Mouse (Mus musculus): ENCODE data around the gene Dnmt3a.

Dnmt3a gene

DNA sequence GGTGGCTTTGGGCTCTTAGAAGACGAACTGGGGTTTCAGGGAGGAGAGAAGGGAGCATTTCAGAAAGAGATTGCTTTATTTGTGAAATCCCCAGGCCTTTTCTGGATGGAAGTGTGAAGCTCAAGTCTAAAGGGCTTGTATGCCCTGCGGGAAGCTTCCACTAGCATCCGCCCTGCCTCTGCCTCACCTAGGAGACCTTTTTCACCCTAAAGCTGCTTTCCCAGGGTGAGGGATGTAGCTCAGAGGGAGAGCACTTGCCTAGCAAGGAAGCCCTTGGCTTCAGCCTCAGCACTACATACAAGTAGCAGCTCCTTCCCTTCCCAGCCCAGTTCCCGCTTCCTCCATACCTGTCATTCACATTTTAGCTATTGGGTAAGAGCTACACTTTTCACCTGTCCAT lies 71.6 kb downstream of the Dnmt3a start:
- in situ Hi-C loops (cut with MboI, MseI) = no loop called here

DNA sequence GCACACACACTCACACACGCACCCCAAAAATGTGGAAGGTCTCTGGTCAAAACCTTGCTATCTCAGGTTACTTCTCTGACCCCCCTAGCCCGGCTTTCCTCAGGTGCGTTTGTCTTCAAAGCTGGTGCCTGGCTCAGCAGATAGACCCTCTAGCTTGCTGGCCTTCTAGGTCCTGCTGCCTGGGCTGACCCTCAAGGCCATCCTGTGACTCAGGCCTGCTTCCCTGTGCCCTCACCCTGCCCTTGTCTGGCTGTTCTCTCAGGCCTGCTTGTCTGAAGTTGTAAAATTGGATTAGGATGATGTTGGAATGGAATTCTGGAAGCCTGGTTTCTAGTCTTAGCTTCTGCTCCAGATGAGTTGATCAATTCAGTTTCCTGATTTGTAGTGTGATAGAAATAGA lies 75.7 kb downstream of the Dnmt3a start:
- in situ Hi-C loops (cut with MboI, MseI) = no loop called here

DNA sequence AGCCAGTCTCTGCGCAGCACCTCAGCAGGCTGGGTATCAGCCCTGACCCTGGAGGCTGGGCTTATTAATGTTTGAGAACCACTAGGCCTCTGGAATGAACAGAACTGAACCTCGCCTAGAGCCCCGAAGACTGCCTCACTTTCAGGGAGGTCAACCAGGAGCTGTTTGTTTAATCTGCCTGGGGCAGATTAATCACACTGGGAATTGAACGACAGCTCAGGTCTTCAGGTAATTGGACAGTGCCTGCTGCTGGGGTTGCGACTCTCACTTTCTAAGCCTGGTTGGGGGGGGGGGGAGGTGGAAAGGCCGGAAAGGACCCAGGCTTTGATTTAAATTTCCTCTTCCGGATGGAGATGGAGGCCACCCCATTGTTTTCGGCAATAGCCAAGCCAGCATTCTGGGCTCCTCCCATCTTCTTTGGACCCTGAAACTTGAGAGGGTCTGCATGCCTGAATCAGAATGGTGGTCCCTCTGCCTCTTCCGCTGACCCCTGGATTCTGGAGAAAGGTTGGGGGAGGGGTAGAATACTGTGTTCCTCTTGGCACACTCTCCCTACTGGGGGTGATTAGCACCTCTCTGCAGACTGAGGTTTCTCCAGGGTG lies 79.2 kb downstream of the Dnmt3a start:
- in situ Hi-C loops (cut with MboI, MseI) = no loop called here

DNA sequence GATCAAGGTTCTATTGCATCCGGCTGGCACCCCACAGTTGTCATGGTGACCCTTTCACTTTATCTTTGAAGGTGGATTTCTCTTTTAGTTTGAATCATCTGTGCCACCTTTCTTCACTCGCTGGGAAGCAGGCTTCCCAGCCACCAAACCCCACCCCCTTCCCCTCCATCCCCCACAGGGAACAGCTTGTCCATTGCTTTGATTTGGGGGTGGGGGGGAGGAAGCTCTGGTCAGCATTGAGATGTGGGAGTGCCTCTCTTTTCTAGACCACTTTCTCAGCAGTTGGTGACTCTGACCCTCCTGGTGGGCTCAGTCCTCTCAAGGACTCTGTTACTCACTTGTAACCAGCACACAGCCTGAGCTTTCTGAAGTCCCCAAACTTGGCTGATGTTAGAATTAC lies 80.8 kb downstream of the Dnmt3a start:
- in situ Hi-C loops (cut with MboI, MseI) = no loop called here

DNA sequence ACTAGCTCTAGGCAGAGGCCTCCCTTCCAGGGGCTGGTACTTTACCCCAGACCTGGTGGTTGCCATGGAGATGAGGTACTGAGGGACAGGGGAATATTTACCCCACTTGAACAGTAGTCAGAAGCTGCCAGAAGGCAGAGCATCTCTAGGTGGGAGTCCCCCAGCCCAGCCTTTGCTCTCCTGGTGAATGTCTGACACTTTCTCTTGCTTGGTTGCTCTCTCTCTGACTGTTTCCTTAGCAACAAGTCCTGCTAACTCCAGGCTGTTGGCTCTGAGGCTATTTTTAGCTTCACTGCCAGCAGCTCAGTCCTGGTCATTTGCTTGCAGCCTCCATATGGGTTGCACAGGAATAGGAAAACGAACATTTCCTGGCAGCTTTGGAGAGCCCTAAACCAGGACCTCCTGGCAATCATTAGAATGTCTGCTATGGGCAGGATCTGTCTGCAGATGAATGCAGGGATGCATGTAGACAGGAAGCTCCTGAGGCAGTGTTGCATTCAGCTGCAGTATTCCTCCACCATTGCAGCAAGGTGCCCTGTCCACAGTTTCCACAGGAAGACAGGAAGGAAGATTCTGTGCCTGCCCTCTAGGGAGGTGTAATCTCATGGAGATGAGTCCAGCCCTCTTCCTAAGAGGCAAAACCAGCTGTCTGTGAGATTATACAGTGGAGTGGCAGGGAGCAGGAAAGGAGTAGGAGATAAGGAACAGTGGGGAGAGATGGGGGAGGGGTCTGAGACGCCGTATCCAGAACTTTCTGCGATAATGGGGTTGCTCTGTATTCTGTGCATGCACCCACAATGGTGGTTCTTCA lies 81.9 kb downstream of the Dnmt3a start:
- in situ Hi-C loops (cut with MboI, MseI) = no loop called here

DNA sequence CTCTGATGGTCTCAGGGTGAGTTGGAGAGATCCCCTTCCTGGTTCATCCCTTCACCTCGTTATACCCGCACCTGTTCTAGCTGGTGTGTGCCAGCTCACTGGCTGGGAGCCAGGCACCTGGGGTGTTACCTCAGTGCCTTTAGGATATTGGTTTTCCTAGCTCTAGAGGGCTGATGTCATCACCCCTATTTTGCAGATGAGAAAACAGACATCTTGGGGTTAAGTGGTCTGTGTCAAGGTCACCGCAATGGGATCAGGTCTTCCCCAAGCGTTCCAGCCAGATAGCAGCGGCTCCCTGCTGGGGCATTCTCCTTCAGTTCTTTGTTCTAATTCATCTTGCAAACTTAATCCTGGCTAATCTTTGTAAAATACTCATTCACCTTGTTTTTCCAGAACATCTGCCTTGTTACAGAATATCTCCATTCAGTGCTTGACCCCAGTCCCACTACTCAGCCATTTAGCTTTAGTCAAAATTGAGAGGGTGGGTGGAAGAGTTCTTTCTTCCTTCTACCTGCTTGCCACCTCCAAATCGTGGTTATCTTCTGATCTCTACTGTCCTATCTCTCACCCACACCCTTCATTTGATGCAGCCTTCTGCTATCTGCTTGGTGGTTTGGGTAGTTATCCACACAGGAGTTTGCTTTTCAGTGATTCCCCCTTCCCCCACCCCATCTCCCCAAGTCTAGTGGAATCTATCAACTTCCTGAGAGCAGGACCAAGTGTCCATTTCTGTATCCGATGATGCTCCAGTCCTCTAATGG lies 84.2 kb downstream of the Dnmt3a start:
- in situ Hi-C loops (cut with MboI, MseI) = no loop called here

DNA sequence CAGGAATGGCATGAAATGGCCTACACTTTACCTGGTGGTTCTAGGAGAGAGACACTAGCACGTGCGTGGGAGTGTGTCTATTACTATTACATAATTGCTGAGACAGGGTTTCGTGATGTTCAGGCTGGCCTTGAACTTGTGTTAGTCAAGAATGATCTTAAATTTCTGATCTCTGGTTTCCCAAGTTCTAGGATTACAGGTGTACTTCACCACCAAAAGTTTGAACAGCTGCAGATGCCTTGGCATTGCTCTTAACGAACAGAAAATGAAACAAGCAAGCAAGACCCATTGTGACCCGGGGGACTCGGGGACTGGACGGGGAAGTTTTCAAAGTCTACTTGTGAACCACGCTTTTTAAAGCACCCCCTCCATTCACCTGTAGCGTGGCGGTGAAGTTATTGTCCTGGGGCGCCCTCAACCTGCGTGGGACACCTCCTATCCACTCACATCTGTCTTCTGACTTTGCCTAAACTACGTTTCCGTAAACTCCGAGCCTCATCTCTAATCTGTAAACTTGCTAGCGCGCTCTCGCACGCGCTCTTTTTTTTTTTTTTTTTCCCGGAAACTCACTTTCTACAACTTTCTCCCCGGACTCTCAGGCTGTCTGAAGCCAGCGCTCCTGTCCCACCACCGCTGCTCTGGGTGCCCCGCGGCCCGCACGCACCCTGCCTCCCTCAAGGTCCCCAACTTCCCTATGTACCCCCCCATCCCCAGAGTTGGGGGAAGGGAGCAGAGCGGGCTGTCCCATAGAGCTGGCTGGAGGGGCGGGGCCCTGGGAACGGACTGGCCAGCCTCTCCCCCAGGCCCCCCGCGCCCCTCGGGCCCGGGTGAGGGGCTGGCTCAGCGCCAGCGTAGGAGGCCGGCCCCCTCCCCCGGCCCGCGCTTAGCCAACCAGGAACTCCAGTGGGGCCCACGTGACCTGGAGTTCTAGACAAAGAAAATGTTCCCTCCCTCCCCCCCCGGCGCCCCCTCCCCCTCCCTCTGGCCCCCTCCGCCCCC lies 85.2 kb downstream of the Dnmt3a start:
- in situ Hi-C loops (cut with MboI, MseI) = no loop called here

DNA sequence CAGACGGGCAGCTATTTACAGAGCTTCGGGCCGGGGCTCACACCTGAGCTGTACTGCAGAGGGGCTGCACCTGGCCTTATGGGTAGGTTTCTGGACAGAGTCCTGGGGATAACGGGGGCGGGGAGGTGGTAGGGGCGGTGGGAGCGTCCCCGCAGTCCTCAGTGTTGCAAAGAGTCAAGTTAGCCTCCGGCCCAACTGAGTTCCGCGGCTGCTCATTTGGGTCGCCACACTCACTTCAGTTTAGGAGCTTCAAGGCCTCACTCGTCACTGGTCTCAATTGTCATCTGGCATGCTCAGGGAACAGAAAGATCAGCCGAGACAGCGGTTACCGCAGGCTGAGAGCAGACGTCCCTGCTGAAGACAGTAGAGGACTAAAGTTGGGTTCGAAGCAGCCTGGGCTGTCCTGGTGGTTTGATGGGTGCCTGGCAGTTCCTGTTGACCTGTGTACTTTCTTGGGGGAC lies 86.0 kb downstream of the Dnmt3a start:
- in situ Hi-C loops (cut with MboI, MseI) = no loop called here

DNA sequence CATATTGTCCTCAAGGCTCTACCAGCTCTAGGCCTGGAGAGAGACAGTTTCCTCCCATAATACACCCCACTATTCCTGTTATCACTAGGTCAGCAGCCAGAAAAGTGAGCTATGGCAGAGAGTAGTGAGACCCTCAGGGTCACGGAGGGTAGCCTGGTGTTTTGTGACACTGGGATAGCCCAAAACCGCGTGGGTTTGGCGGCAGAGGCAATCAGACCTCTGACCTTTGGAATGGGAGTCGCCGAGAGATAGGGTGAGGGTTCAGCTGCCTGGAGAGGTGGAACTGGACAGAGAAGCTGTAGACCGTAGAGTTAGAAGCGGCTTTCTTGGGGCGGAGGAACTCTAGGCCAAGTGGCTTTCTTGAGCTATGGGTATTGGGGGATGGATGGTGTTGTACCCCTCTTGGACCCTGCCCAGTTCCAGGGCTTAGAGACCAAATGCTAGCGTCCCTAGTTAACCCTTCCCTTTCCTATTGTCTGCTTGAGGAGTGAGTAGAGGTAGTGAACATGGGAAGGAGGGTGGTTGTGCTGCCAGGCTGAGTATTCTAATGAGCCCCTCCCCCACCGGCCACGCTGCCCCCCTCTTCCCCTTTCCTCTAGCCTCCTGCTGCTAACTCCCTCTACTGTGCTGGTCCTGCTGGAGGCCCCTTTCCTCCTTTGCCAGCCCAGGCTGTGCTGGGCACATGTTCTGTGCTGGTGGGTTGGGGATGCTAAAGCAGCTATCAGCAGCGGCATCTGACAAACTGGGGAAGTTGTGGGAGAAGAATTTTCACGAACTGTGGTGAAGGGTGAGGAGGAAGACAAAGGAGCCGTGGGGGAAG lies 86.6 kb downstream of the Dnmt3a start:
- in situ Hi-C loops (cut with MboI, MseI) = no loop called here

DNA sequence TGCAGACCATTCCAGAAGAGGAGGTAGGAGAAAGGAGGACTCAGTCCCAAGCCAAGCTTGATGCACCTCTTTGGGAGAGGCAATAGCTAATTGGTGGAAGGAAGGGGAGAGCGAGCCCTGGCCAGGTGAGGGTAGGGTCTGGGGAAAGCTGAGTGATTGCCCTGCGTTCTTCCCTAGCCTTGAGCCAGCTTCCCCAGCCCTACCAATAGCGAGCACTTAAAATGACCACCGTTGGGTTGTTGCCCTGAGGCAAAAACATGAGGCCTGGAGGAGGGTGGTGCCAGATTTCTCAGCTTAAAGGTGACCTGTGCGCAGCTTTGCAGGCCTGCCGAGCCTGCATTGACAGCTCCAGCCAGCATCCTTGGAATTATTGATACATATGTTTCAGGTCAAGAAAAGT lies 87.5 kb downstream of the Dnmt3a start:
- in situ Hi-C loops (cut with MboI, MseI) = no loop called here

DNA sequence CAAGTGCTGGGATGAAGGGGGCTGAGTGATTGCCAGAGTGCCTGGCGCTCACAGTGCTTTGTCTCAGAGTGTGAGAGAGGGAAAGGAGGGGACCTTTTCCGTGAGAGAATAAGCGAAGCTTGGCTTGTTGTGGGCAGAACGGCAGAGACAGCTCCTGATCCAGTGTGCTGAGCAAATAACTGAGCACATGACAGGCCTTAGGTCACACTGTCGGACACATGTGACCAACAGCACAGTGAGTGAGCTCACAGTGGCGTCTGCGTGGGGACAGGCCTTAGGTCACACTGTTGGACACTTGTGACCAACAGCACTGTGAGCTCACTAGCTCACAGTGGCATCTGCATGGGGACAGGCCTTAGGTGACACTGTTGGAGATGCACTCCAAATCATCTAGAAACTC lies 88.7 kb downstream of the Dnmt3a start:
- in situ Hi-C loops (cut with MboI, MseI) = no loop called here

DNA sequence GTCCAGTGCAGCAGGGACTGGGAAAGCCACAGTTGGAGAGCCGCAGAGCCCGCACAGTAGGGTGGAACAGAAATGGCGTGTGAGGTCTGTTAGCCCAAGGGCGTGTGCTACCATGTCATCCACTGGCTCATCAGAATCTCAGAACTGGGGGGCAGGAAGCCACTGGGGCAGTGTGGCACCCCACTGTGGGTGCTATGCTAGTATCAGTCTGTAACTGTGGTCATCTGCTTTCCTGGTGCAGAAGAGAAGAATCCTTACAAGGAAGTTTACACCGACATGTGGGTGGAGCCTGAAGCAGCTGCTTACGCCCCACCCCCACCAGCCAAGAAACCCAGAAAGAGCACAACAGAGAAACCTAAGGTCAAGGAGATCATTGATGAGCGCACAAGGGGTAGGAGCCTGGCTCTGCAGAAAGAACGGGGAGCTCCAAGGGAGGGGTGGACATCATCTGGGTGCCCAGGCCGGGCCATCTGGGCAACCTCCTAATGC lies 91.3 kb downstream of the Dnmt3a start:
- in situ Hi-C loops (cut with MboI, MseI) = no loop called here

DNA sequence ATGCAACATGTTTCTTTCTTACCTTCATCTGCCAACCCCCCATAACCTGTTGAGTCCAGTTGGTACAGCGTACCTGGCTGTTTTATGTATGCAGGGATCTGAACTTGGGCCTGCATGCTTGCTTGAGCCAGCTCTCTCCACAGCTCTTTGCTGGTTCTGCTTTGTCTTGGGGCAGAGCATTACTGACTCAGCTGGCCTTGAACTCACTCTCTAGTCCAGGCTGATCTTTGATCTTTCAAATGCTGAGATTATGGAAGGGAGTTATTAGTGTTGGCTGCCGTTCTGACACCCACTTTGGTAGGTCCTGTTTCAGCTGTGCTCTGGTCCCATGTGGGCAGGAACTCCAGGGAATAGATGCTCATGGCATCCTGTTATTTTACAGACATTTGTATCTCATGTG lies 93.0 kb downstream of the Dnmt3a start:
- in situ Hi-C loops (cut with MboI, MseI) = no loop called here

DNA sequence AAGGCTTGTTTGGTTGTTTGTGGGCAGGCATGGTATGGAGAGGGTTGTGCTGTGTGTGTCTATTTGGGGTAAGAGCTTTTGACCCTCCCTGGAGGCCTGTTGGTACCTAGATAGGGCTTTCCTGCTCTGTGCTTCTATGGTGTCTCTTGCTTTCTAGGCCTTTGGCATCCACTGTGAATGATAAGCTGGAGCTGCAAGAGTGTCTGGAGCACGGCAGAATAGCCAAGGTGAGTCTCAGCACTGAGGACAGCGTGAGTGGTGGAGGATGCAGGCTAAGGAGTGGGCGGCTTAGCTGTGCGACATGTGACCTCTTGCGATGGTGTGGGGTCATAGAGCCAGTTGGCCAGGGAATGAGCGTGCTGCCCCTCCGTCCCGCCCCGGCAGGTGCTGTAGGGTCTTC lies 99.6 kb downstream of the Dnmt3a start:
- in situ Hi-C loops (cut with MboI, MseI) = no loop called here

DNA sequence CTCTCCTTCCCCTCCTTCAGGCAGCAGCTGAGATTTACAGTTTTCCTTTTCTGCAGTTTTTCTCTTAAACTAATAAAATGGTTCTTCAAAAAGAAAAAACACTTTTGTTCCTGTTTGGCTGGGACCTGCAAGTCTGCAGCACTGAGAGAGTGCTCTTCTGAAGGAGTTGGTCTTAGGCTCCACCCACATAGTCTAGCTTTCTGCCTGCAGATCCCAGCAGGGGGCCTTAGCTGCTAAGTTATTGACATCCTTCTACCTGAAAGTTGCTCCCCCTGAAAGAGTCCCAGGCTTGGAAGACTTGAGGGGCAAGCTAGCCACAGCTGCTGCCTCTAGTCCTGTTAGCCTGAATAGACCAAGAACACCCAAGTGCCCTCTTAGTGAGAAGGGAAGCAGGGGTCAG lies 100.5 kb downstream of the Dnmt3a start:
- in situ Hi-C loops (cut with MboI, MseI) = no loop called here

DNA sequence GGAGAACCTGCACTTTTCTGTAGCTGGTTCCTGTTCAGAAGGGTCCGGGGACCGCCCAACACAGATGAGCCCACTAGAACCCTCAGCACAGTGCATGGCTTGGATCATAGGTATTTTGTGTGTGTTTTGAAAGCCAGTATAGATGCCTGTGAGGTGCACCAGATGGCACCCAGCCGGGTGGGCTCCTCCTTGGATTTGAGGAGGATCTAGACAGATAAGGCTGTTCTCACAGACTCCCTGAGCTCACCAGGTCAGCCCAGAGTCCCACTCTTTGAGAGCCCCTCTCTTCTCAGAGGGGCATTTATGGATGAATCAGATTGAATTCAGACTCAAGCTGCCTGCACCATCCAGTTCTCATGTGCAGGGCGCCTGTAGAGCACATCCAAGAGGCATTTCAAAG lies 101.2 kb downstream of the Dnmt3a start:
- in situ Hi-C loops (cut with MboI, MseI) = no loop called here

DNA sequence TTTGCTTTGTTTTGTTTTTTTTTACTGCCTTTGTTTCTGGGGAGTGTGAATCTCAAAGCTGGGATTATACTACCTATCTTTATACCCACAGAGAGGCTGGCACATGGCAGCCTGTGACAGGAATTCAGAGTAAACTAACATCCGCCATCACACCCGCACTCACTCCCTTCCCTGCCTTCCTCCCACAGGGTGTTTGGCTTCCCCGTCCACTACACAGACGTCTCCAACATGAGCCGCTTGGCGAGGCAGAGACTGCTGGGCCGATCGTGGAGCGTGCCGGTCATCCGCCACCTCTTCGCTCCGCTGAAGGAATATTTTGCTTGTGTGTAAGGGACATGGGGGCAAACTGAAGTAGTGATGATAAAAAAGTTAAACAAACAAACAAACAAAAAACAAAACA lies 101.6 kb downstream of the Dnmt3a start:
- in situ Hi-C loops (cut with MboI, MseI) = no loop called here

DNA sequence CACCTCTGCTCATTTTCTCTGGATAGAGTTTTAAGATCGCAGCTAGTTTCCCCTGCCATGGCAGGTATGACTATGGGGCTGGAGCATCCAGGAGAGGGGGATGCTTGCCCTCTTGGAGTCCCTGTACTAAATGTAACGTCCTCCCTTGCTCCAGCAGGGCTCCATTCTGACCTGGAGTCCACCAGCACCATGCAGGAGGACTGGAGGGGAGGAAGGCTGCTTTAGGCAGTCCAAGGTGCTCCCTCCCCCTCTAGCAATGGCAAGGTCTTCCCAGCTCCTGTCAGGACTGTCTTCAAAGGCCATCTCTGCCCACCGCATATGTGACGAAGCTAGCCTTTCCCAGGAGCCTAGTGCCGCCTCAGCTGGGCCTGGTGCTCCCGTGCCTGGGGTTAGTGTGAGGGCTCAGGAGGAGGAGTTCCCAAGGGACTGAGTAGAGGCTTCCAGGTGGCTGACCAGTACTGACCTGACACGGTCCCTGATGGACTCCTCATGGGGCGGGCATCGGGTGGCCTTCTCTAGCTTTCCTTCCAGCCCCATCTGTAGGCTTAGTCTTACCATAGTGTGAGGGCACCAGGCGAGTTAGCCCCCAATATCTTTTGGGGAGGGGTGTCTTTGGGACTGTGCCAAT lies 104.8 kb downstream of the Dnmt3a start:
- in situ Hi-C loops (cut with MboI, MseI) = no loop called here

DNA sequence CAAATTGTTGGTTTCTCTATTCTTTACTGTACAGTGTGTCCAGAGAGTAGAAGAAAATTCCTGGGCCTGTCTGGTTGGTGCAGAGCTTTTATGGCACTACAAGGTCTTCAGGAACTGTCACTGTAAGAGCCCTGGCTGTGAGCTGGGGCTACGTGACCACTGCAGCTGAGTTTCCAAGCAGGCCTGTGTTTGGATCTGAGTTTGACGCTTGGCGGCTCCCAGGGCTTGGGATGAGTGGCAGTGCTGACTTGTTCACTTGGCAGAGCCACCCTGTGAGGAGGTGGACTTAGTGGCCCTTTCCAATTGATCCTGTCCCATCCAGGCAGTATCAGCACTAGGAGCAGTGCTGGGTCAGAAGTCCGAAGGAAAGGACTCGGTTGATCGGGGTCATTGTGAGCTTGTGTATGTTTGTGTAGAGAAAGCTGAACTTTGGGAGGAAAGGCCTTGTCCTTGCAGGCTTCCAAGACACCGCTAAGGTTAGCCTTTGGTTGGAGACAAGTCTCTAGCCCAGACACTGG lies 106.1 kb downstream of the Dnmt3a start:
- in situ Hi-C loops (cut with MboI, MseI) = no loop called here

DNA sequence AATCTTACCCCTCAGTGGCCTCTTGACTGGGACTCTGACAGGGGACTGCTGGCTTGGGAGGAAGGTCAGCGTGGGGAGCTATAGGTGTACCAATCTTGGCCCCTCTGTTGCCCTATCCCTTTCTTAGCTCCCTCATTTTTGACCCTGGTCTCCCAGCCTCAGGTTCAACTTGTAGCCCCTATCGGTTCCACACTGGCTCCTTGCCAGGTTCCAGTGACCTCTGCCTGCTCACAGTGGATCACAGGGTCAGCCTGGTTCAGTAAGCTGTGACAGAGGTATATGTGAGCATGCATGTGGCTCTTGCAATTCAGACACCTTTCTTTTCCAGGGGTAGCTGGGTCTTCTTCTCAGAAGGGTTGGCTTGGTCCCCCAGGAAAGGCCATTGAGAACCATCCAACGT lies 110.0 kb downstream of the Dnmt3a start:
- in situ Hi-C loops (cut with MboI, MseI) = no loop called here

Data from T-helper 1 cell (primary cell).